Mouse (Mus musculus): ENCODE data around the gene Fam186b.

Fam186b gene

DNA sequence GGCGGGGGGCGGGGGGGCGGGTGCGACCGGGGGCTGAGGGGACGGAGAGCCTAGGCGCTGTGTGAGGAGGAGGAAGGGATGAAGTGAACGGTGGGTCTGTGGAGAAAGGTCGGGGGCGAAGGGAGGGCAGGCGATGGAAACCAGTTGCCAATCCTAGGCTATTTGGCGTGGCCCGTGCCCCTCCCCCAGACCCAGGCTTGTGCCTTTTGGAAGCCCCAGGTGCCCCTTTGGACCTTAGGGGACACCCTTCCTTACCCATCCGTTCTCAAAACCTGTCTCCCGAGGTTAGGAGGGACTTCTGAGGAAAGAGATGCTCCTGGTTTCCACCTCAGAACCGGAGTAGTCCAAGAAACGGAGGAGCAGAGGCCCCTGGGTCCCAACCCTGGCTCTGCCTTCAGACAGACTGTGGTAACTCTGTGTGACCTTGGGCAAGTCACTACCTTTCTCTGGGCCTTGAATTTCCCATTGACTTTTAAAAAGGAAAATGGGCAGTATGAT, at the start of gene Fam186b:
Gene Fam186b (minus strand): TSS at position 405 of the 498 bp plus-strand sequence.
- DNase-seq (ENCODE audit: low spot score in 2 of 2): no peak

DNA sequence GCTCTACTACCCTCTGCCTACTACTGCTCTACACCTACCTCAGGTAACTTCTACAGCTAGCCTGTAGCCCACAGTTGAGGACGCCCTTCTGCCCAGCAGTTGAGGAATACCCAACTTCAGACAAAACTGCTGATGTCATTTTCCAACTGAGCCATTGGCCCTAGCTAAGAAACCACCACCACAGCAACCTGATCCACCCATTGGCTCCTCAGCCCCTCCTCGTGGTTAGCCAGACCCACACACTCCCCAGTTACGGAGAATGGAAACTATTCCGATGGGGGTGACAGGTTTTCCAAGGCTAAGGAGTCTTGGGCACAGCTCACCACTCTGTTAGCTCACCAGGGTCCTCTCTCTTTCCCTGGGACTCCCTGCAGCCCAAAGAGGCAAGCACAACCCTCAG, 49.3 kb upstream of the Fam186b start:
- DNase-seq (ENCODE audit: low spot score in 2 of 2): no peak

DNA sequence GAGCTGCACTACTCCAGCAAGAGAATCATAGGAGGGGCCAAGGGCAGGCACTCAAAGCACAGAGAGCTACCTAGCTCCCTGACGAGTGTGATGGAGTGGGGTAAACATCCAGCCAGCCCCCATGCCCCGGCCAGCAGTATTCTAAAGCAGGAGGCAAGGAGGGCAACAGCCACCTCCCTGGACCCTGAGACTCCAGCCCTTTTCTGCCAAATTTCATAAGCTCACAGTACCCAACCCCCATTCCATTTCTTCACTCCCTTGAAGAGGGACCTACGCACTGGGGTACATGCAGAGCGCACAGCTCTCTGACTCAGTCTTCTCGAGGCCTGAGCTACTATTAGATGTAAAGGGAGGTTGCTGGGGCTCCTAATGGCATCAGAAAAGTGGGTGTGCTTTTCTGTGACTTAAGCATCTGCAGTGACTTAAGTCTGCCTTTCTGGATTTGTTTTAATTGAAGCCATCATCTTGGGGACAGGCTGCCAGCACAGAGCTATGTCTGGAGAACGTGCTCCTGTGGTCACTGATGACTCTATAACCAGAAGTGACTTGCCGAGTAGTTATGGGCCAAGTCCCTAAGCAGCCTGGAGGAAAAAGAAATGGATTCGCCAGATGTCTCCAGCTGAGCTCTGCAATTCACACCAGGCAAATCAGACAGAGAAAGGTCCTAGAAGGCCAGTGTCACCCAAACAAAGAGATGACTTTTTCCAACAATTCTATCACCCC, 48.6 kb upstream of the Fam186b start:
- no peak for DNase-seq (ENCODE audit: low spot score in 2 of 2)

DNA sequence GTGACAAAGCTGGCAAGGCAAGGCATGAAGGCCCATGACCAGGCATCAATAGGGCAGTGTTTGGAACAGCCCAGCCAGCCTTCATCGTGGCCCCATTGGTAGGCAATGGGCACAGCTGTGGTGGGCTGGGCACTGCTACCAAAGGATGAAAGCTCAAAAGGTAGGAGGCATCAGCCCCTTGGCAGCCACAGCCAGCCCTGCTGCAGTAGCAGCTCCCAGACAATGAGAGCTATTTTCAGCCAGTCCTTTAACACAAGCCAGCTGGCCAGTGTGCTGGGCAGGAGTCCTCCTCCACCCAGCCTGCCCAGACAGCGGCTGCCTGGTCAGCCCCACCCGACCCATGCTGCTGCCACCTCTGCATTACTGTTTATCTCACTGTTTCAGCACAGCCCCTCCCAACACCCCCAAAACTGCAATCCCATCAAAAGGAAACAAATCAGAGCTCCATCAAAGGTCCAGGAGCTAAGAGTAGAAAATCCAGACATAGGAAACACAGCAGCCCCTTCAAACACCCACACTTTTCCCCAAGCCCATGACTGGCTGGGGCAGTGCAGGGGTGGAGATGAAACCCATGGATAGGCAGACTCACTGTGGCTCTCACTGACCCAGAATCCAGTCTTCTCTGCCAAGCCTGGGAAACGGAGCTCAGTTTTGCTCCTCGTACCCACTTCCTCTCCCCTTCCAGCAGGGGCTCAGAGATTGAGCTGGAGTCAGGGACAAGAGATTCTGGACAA, 47.9 kb upstream of the Fam186b start:
- no peak for DNase-seq (ENCODE audit: low spot score in 2 of 2)

DNA sequence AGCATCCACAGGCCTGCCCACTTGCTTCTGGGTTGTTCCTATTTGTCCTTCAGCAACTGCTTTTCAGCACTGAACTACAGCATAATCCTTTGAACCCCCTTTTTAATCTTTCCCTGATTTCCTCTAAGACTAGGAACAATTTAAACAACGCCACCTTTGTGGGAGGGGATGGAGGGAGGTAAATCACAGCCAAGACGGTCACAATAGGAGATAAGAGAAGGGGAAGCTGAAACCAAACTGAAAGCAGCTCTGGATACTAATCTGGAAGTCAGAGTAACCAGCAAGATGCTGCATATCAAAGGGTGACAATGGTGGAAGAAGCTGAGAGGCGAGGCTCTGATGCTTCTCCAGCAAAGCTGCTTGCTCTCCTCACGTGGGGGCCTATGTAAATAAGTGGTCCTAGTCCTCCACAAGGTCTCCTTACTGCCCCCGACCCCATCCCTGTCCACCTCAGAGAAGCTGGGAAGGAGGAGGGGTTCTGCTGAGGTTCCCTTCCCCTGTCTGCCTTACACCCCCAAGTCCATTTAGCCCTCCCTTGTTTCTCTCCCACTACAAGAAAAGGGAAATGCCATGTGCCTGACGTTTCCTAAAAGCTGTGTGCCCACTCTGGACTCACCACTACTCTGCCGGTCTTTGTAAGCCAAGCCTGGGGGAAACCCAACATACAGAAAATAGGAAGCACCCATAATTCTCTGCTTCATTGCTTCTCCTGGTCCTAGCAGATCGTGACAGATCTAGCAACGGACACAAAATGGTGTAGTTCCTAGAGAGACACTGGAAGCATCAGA, 46.7 kb upstream of the Fam186b start:
- DNase-seq (ENCODE audit: low spot score in 2 of 2): no peak

DNA sequence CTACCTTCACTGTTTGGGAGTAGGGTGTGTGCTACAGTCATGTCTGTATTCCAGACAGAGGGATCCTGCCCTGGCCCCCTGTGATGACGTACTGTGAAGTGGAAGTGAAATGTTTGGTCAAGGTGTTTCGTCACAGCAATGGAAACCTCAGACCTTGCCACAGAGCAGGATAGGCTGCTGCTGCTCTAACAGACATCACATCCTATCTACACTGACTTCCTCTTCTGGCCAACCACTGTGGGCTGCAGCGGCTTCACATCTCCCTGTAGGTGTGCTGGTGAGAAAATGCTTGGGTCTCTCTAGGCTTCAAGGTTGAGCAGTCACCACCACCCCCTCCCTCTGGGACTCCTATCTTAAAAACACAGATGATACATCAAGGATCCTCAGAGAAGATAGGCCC, 45.4 kb upstream of the Fam186b start:
- DNase-seq (ENCODE audit: low spot score in 2 of 2): no peak

DNA sequence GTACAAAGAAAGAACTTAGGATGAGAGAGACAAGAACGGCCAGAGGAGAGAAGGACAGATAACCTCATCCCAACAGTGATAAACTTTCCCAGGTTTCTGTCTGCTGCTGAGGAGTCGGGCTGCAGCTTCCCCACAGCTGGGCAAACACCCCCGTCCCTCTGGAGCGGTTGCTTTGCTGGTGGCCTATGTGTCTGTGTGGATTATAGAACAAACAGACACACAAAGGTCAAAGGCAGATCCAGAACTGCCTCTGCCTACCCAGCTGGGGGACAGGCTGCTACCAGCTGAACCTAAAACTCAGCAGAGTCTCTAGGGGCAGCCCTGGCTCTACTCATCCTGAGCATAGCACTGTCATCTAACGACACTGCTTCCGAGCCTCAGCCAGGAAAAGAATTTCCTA, 44.0 kb upstream of the Fam186b start:
- DNase-seq (ENCODE audit: low spot score in 2 of 2): no peak

DNA sequence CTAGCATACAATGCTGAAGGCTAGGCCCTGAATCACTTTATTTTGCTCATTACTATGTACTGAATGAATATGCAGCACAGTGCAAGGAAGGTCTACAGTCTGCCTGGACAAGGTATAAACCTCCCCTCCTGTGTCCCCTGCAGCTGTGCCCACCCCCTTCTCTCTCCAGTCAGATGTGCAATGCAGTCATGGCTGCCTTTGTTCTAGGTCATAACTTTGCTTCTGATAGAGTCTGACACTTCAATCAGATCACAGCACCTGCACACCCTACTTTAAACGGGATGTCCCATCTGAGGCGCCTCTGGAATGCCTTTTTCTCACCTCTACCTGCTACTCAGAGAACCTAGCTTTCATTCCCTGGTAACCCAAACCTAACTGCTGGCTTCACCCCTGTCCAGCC, 43.2 kb upstream of the Fam186b start:
- no peak for DNase-seq (ENCODE audit: low spot score in 2 of 2)

DNA sequence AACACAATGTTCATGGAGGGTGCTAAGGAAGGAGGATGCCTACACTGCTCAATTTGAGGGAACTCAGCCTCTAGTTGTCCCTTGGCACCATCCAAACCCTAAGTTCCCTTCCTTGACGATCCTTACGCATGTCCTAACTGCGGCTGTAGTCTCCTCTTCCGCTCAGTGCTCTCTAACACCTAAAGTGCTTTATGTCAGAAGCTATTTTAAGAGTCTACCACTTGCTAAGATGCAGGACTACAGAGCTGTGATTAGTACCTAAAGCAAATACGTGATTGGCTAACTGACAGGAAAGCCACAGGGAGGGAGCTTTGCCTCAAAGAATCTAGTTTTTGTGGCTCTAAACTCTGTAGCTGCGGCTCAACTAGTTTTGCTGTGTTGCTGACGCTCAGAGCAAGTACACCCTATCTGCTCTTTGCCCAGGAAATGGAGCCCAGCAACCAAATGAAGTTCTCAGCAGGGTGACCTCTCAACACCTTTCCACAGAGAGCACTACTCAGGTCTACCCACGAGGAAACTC, 40.2 kb upstream of the Fam186b start:
- DNase-seq (ENCODE audit: low spot score in 2 of 2): no peak

DNA sequence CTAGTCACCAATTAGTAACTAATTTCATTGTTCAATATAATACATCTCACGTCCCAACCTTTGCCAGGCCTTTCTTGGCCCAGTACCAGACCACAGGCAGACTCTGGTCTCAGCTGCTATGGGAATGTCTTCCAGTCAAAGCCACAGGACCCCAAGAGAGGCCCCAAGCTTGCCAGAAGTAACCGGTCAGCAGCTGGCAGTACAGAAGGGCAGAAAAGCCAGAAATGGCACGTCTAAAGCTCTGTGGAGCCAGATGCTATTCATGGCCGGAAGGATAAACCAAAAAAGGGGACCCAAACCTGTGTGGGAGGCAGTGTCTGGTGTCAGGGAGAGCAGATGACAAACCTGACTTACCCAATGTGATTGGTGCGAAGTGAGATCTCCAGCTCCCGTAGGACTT, 38.8 kb upstream of the Fam186b start:
- DNase-seq (ENCODE audit: low spot score in 2 of 2): no peak

DNA sequence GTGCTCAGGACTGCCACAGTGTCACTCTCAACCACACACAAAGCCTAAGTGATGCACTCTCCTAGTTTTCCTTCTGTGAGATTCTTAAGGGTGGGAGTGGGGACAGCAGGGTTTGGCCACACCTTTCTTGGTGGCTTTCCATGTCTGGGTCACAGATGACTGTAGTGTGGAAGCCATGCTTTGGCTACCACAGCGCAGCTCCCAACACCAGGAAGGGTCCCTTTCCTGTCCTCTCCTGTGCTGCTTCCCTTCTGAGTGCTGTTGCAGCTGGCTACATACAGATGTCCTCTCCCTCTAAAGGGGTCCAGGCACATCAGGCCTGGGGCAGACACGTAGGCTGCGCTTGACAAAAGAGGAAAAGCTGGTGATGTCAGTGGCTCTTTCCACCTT, 38.0 kb upstream of the Fam186b start:
- DNase-seq (ENCODE audit: low spot score in 2 of 2): no peak

DNA sequence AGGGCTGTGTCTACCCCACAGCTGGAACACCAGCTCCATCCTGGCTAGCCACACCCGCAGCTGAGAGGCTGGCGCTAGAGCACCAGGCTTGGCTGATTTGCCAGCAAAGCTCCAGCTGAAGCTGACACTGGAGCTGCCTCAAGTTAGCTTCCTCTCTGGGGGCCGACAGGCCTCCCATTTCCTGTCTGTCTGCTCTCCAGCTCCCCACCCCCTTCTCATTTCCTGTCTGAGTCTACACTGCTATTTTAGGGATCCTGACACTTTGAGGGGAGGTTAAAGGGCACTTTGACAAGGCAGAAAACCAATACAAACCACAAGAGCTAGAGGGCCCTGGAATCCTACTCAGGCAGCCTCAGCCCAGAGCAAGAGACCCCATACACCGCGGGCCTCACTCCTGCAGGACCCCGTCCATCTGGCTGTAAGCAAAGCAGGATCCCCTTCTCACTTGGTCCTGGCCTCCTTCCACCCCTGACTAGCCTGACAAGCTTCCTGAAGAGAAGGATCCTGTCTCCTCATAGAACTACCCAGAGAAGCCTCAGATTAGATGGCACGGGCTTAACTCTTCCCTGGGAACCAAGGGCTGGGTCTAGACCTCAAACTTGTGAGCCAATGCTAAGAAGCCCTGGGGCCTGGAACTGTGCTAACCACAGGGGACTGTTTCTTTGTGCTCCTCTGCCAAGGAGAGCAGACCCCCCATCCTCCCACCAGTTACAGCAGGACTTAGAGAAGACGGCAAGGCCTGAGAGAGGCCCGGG, 37.4 kb upstream of the Fam186b start:
- DNase-seq (ENCODE audit: low spot score in 2 of 2): peak in 1 of 2 experiments; percentile 63

DNA sequence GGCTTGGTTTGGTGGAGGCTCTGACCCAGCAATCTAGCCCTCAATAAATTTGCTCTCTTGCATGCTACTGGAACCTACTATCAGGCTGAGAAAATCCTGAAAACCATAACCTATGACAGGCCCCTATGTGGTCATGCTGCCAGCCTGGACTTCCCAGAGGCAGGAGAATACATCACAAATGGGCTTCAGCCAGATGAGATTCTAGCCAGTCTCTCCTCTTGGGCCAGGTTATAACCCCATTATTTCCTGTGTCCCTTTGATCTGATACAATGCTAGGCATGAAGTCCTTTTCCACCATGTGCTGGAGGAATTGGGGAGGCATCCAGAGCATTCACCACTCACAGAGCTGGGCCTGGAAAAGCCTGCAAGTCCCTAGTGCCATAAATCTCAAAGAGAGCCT, 36.4 kb upstream of the Fam186b start:
- no peak for DNase-seq (ENCODE audit: low spot score in 2 of 2)

DNA sequence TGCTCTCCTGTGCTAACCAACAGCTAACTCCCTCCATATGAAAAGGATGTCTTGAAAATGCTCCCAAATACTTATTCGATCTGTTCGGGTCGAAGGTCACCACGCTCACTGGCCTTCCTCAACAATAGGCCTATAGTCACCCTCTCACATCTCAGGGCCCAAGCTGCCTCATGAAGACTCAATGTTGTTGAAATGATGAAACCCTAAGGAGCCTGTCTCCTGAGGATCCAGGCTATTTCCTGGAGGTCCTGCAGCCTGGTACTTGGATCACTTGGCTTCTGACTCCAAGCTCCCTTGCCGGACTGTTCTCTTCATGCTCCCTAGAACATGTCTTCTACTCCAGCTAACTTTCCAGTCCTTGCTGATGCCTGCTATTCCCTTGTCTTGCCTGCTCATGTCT, 35.7 kb upstream of the Fam186b start:
- DNase-seq (ENCODE audit: low spot score in 2 of 2): no peak

DNA sequence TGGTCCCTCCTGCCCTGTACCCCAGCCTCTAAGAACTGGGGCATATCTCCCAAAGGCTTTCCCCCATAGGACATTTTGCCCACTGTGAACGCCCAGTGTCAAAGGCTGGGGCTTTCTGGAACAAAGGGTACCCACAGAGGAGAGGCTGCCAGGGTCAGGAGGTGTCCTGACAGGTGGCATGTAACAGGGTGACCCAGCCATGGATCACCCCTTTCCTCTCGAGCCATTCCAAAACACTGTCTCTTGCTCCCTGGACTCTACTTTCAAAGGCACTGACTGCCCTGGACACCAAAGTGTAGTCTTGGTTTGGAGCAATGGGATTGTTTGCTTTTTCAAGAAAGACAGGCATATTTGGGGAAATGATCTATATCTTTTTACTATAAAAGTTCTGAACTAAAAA, 34.6 kb upstream of the Fam186b start:
- DNase-seq (ENCODE audit: low spot score in 2 of 2): no peak

DNA sequence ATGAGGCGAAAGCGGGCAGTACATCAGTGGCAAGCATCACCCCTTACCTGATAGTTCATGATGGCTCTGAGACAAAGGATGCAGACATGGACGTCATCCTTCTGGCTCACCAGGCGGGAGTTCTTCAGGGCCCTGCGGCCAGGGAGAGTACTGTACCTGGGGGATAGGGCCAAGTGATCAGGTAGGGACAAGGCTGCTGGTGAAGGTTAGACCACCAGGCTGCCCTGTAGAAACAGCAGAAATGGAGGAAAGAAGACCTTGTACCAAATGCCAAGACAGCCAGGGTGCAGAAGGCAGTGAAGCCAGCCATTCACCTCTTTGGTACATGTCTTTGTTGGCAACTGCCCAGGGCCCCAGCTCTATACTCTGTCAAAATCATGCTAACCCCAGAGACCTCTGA, 32.3 kb upstream of the Fam186b start:
- DNase-seq (ENCODE audit: low spot score in 2 of 2): no peak

DNA sequence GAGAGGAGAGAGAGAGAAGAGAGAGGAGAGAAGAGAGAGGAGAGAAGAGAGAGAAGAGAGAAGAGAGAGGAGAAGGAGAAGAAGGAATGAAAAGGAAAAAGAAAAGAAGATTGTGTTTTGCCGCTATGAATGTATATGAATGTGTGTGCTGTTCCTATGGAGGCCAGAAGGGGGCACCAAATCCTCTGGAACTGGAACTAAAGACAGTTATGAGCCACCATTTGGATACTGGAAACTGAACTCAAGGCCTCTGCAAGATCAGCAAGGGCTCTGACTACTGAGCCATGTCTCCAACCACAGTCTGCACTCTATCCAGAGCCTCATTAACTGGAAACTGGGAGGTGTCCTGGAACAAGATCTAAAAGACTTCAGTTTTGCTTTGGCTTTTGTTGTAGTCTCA, 31.3 kb upstream of the Fam186b start:
- no peak for DNase-seq (ENCODE audit: low spot score in 2 of 2)

DNA sequence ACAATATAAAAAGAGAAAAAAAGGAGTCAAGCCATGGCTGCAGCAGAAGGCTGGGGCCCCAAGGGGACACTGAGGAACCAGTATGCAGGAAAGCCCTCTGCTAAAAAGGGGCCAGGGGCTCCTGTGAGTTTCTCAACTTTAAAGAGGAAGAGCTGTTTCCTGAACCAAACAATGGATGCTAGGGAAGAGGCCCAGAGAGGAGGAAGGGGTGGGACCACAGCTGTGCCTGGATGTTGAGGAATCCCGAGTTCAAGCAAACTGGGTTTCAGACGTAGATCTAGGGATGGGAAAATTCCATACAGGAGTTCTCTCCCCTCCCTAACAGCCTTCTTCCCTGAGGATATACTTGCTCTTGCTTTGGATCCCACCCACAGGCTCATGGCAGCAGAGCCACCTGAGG, 30.7 kb upstream of the Fam186b start:
- no peak for DNase-seq (ENCODE audit: low spot score in 2 of 2)

DNA sequence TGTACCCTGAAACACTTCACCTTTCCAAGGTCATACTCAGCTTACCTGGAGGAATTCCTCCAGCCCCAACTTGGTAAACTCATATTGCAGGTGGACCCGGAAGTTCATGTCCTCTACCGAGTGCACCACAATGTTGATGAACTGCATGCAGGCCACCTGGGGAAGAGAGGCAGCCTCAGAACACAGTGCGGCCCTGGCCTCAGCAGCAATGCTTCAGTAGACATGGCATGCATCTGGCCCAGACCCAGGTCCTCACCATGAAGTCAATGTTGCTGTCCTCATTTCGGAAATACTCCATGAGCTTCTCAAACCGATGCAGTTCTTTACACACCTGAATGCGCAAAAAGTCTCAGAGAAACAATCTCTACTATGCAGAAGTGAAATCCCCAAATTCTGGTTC, 29.9 kb upstream of the Fam186b start:
- DNase-seq (ENCODE audit: low spot score in 2 of 2): no peak

DNA sequence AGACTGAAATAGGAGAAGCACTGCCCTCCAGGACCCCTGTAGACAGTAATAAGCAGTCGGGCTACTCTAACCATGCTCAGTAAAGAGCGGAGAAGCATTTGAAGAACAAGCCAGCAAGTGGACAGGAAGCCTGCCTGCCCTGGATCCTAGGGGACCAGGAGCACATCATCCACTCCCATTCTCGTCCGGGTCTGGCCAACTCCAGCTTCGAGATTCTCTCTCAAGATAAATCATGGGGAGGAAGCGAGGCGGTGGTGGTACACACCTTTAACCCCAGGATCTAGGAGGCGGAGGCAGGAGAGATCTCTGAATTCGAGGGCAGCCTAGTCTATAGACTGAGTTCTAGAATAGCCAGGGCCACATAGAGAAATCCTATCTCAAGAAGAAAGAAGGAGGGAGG, 28.5 kb upstream of the Fam186b start:
- no peak for DNase-seq (ENCODE audit: low spot score in 2 of 2)

DNA sequence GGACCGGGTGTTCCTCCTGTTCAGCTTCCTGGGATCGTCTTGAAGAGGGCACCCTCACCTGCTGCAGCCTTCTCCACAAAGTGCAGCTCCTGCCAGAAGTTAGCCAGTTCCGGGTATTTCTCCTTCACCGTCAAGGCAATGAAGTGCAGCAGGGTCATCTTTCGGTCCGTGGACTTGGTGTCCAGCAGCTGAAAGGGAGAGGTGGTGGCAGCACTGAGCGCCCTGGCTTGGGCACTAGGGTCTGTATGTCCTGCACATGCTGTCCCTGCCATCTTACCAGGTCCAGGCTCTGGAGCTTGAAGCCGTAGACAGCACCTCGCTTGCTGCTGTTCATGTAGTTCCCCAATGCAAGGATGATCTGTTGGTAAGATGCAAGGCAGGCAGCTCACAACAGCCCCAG, 25.3 kb upstream of the Fam186b start:
- no peak for DNase-seq (ENCODE audit: low spot score in 2 of 2)
